Mouse (Mus musculus) bone marrow, adult 2 months (tissue): Measurements from ENCODE around the gene Adgrv1.

Experiments
- CTCF ChIP-seq: fragments of 200-500 bp; IDR thresholded peaks from 2 replicates; pipeline ENCODE4 v1.5.1; 2011; ENCODE audit warnings: low read length, control low read depth; ENCODE audit not compliant: control insufficient read depth, insufficient read depth
- POLR2A ChIP-seq: fragments of 200-500 bp; IDR thresholded peaks from 2 replicates; pipeline ENCODE4 v1.6.1; 2011; ENCODE audit warnings: low read depth, mild to moderate bottlenecking, control low read depth, low read length, borderline replicate concordance; ENCODE audit not compliant: control insufficient read depth

DNA sequence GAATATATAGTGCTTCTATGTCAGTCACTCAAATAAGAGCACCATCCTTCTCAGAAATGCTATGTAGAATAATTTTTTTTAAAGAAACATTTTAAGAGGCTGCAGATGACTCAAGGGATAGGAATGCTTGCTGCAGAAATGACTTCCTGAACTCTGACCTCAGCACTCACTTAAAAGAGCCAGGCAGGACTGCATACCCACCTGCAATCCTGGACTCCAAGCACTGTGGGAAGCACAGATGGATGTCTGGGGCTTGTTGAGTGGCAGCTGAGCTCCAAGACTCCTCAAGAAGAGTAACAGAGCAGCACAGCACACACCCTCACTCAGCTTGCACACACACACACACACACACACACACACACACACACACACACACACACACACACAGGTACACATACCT lies 146.0 kb downstream of the Adgrv1 start:
- TF ChIP-seq CTCF (no peak), POLR2A (no peak)
